Mouse (Mus musculus) MEL (cell line): ENCODE data around the gene Prss54. TPM values are rescaled to one million over a fixed set of nuclear protein-coding genes. Genes with fewer than 3 reads are reported as not detected.

ENCODE experiments used
- DNase-seq: peaks from one replicate; pipeline ENCODE4 v3.0.0; 2011; ENCODE audit warnings: low read depth, low spot score
- H3K27ac ChIP-seq: 2 replicates; pipeline ENCODE4 v1.5.1; 2012; ENCODE audit warnings: low read depth, mild to moderate bottlenecking, control low read depth, low read length, moderate library complexity; ENCODE audit not compliant: control insufficient read depth
- H3K27me3 ChIP-seq, 2 experiments: fragments of 150-350 bp in 1 of 2; sonication (generic) in 1 of 2; 2 replicates each; pipeline ENCODE4 v1.6.1; 2012; ENCODE audit warnings: low read length in 2 of 2, mild to moderate bottlenecking in 2 of 2, improper control_type of control experiment in 1 of 2, moderate library complexity in 1 of 2; ENCODE audit not compliant: insufficient read depth in 2 of 2, control insufficient read depth in 1 of 2
- H3K36me3 ChIP-seq, 2 experiments: 2 replicates each; pipeline ENCODE4 v1.6.1; 2012 to 2014; ENCODE audit warnings: low read length in 2 of 2, improper control_type of control experiment in 1 of 2, inconsistent platforms in 1 of 2, mild to moderate bottlenecking in 1 of 2; ENCODE audit not compliant: insufficient read depth in 2 of 2, control insufficient read depth in 1 of 2
- H3K4me1 ChIP-seq, 2 experiments: fragments of 150-350 bp in 1 of 2; sonication (generic) in 1 of 2; 2 replicates each; pipeline ENCODE4 v1.6.1; 2012; ENCODE audit warnings: low read length in 2 of 2, improper control_type of control experiment in 1 of 2, mild to moderate bottlenecking in 1 of 2; ENCODE audit not compliant: insufficient read depth in 2 of 2, control insufficient read depth in 1 of 2
- H3K4me3 ChIP-seq, 2 experiments: fragments of 150-350 bp in 1 of 2; sonication (generic) in 1 of 2; 2 replicates each; pipeline ENCODE4 v1.5.1; 2012; ENCODE audit warnings: low read depth in 2 of 2, low read length in 2 of 2, mild to moderate bottlenecking in 2 of 2, moderate library complexity in 2 of 2, control low read depth in 1 of 2, improper control_type of control experiment in 1 of 2; ENCODE audit not compliant: control insufficient read depth in 1 of 2, insufficient read depth in 1 of 2
- H3K79me2 ChIP-seq: 2 replicates; pipeline ENCODE4 v1.6.1; 2012; ENCODE audit warnings: mild to moderate bottlenecking, low read length, moderate library complexity; ENCODE audit not compliant: control insufficient read depth, poor library complexity, insufficient read depth
- H3K9ac ChIP-seq: 2 replicates; pipeline ENCODE4 v1.6.1; 2012; ENCODE audit warnings: low read depth, mild to moderate bottlenecking, control low read depth, low read length, moderate library complexity; ENCODE audit not compliant: control insufficient read depth, poor library complexity, severe bottlenecking
- H3K9me3 ChIP-seq: fragments of 150-350 bp; sonication (generic); replicated peaks from 2 replicates; pipeline ENCODE4 v1.6.1; 2012; ENCODE audit warnings: mild to moderate bottlenecking, low read length, improper control_type of control experiment, moderate library complexity; ENCODE audit not compliant: insufficient read depth
- CTCF ChIP-seq, 3 experiments: IDR thresholded peaks in 2 of 3; conservative IDR thresholded peaks in 1 of 3; 2 replicates each; pipeline ENCODE4 v1.5.1; 2011 to 2012; ENCODE audit warnings: low read length in 3 of 3, low read depth in 2 of 3, mild to moderate bottlenecking in 2 of 3, improper control_type of control experiment in 1 of 3, inconsistent platforms in 1 of 3, mixed read lengths in 1 of 3, moderate library complexity in 1 of 3; ENCODE audit not compliant: control insufficient read depth in 1 of 3, insufficient read depth in 1 of 3, poor library complexity in 1 of 3, severe bottlenecking in 1 of 3
- EP300 ChIP-seq, 2 experiments: IDR thresholded peaks; 2 replicates each; pipeline ENCODE4 v1.6.1; 2011; ENCODE audit warnings: improper control_type of control experiment in 2 of 2, low read length in 2 of 2, low read depth in 1 of 2, mild to moderate bottlenecking in 1 of 2
- ETS1 ChIP-seq: IDR thresholded peaks from 2 replicates; pipeline ENCODE4 v1.6.1; 2012; ENCODE audit warnings: low read depth, mild to moderate bottlenecking, inconsistent platforms, low read length, improper control_type of control experiment, moderate library complexity
- GATA1 ChIP-seq: IDR thresholded peaks from 2 replicates; pipeline ENCODE4 v1.6.1; 2011; ENCODE audit warnings: low read depth, low read length, improper control_type of control experiment
- MAX ChIP-seq: IDR thresholded peaks from 2 replicates; pipeline ENCODE4 v1.6.1; 2011; ENCODE audit warnings: low read length, improper control_type of control experiment
- MAZ ChIP-seq: IDR thresholded peaks from 2 replicates; pipeline ENCODE4 v1.6.1; 2012; ENCODE audit warnings: low read depth, mild to moderate bottlenecking, inconsistent platforms, low read length, improper control_type of control experiment
- MYB ChIP-seq: IDR thresholded peaks from 2 replicates; pipeline ENCODE4 v1.6.1; 2011; ENCODE audit warnings: mild to moderate bottlenecking, low read depth, low read length, improper control_type of control experiment
- MYC ChIP-seq: IDR thresholded peaks from 2 replicates; pipeline ENCODE4 v1.6.1; 2011; ENCODE audit warnings: low read depth, mild to moderate bottlenecking, low read length, improper control_type of control experiment, moderate library complexity
- POLR2A ChIP-seq, 2 experiments: IDR thresholded peaks; 2 replicates each; pipeline ENCODE4 v1.6.1; 2011 to 2012; ENCODE audit warnings: low read length in 2 of 2, mild to moderate bottlenecking in 2 of 2, control low read depth in 1 of 2, improper control_type of control experiment in 1 of 2, low read depth in 1 of 2, moderate library complexity in 1 of 2; ENCODE audit not compliant: control insufficient read depth in 1 of 2, insufficient read depth in 1 of 2, poor library complexity in 1 of 2
- POLR2AphosphoS2 ChIP-seq: IDR thresholded peaks from 2 replicates; pipeline ENCODE4 v1.6.1; 2011; ENCODE audit warnings: low read length, improper control_type of control experiment
- POLR2AphosphoS5 ChIP-seq: IDR thresholded peaks from 2 replicates; pipeline ENCODE4 v1.6.1; 2012; ENCODE audit warnings: low read depth, borderline replicate concordance, mild to moderate bottlenecking, inconsistent platforms, low read length, moderate library complexity, mixed read lengths
- RCOR1 ChIP-seq: IDR thresholded peaks from 2 replicates; pipeline ENCODE4 v1.6.1; 2012; ENCODE audit warnings: low read depth, mild to moderate bottlenecking, inconsistent platforms, low read length, improper control_type of control experiment
- SIN3A ChIP-seq: IDR thresholded peaks from 2 replicates; pipeline ENCODE4 v1.6.1; 2012; ENCODE audit warnings: low read length, improper control_type of control experiment, inconsistent platforms
- TAL1 ChIP-seq: IDR thresholded peaks from 2 replicates; pipeline ENCODE4 v1.6.1; 2012; ENCODE audit warnings: mild to moderate bottlenecking, inconsistent platforms, low read length, moderate library complexity, mixed read lengths
- TCF12 ChIP-seq: IDR thresholded peaks from 2 replicates; pipeline ENCODE4 v1.6.1; 2014; ENCODE audit warnings: low read depth, mild to moderate bottlenecking, inconsistent platforms, low read length, improper control_type of control experiment, moderate library complexity
- UBTF ChIP-seq: IDR thresholded peaks from 2 replicates; pipeline ENCODE4 v1.6.1; 2012; ENCODE audit warnings: low read depth, mild to moderate bottlenecking, inconsistent platforms, low read length, improper control_type of control experiment, moderate library complexity, borderline replicate concordance; ENCODE audit not compliant: insufficient read depth
- ZC3H11A ChIP-seq: IDR thresholded peaks from 2 replicates; pipeline ENCODE4 v1.6.1; 2012; ENCODE audit warnings: low read depth, mild to moderate bottlenecking, inconsistent platforms, low read length, improper control_type of control experiment
- ZKSCAN1 ChIP-seq: IDR thresholded peaks from 2 replicates; pipeline ENCODE4 v1.6.1; 2012; ENCODE audit warnings: low read depth, mild to moderate bottlenecking, inconsistent platforms, low read length, improper control_type of control experiment, moderate library complexity
- ZMIZ1 ChIP-seq: IDR thresholded peaks from 2 replicates; pipeline ENCODE4 v1.6.1; 2012; ENCODE audit warnings: low read depth, mild to moderate bottlenecking, inconsistent platforms, low read length, improper control_type of control experiment, moderate library complexity
- polyA plus RNA-seq, 2 experiments: library from polyadenylated mRNA; stranded (reverse) in 1 of 2; unstranded in 1 of 2; fragments of >175 nt in 1 of 2; fragments of >200 nt in 1 of 2; gene quantifications; 2 replicates each; pipeline versions ENCODE4 v1.2.1 to v1.2.4; 2012; ENCODE audit warnings: low replicate concordance in 2 of 2, low read depth in 1 of 2; ENCODE audit not compliant: insufficient read length in 2 of 2, insufficient read depth in 1 of 2, missing spikeins in 1 of 2
- total RNA-seq: library from RNA; depleted of rRNA; stranded (reverse); fragments of 300-350 nt; gene quantifications from 2 replicates; pipeline ENCODE4 v1.2.3, GENCODE M21; 2012

Prss54 gene
- total and polyA plus RNA-seq, 3 experiments: not detected

- H3K36me3 ChIP-seq: peaks cover 0 to 18% of the 10 kb centered on the region in 2 experiments; a peak in 2 of 4 replicates
- peak; percentile 87 for DNase-seq
- no peaks in the 10 kb centered on the region for H3K79me2 ChIP-seq
- H3K9me3 ChIP-seq: no peaks in the 10 kb centered on the region
- peak overlapping the region; percentile 88 for H3K27ac ChIP-seq
- H3K4me3 ChIP-seq: no peak overlapping the region
- no peak overlapping the region for H3K9ac ChIP-seq
- H3K27me3 ChIP-seq: no peaks in the 10 kb centered on the region; a peak in 1 of 4 replicates
- H3K4me1 ChIP-seq: peaks cover 2 to 27% of the 10 kb centered on the region in 2 experiments; a peak in 3 of 4 replicates
- TF ChIP-seq ETS1: peak; percentile 61; the same call in 1 of the 2 replicates
- peak; percentile 53; the same call in 1 of the 2 replicates for TF ChIP-seq SIN3A
- peak; percentile 39 to 50; a peak in 3 of 4 replicates for TF ChIP-seq EP300 (IDR thresholded peaks at IDR 0.05; ENCODE audit: low read depth in 1 of 2, low read length in 2 of 2)
- 0 out of 2 replicates have a peak, but pooled peaks have one; percentile 6 for TF ChIP-seq RCOR1
- no peak for TF ChIP-seq ZKSCAN1
- peak; percentile 29 for TF ChIP-seq TAL1
- no peak for TF ChIP-seq ZC3H11A
- TF ChIP-seq MYC: 0 out of 2 replicates have a peak, but pooled peaks have one; percentile 28
- no peak for TF ChIP-seq POLR2A (IDR thresholded peaks at IDR 0.05; ENCODE audit: control insufficient read depth in 1 of 2, insufficient read depth in 1 of 2, low read depth in 1 of 2, low read length in 2 of 2, poor library complexity in 1 of 2)
- TF ChIP-seq MAZ: no peak
- TF ChIP-seq MAX: peak; percentile 89
- peak; percentile 64 for TF ChIP-seq GATA1
Observed at GRCm38 (mm10) chr8:95592131-95592780, 16.1 kb upstream of the Prss54 start.

GRCm38 (mm10) chr8:95590539-95590938 lies 14.4 kb upstream of the Prss54 start:
- H3K9me3 ChIP-seq: no peaks in the 10 kb centered on the region

More at GRCm38 (mm10) chr8:95590539-95590938, 14.4 kb upstream of the Prss54 start:
- H3K9ac ChIP-seq: no peak overlapping the region
- no peaks in the 10 kb centered on the region for H3K79me2 ChIP-seq
- peaks cover 0 to 18% of the 10 kb centered on the region in 2 experiments; a peak in 2 of 4 replicates for H3K36me3 ChIP-seq
- no peak overlapping the region for H3K27ac ChIP-seq
- no peak overlapping the region for H3K4me3 ChIP-seq
- H3K27me3 ChIP-seq: peaks cover 0 to 2% of the 10 kb centered on the region in 2 experiments; a peak in 2 of 4 replicates
- peaks cover 2 to 27% of the 10 kb centered on the region in 2 experiments; a peak in 3 of 4 replicates for H3K4me1 ChIP-seq
- no peak for DNase-seq
- TF ChIP-seq UBTF (no peak), POLR2AphosphoS5 (no peak), RCOR1 (no peak), ZMIZ1 (no peak), CTCF (IDR thresholded peaks at IDR 0.05 in 2 of 3, conservative IDR thresholded peaks at IDR 0.05 in 1 of 3; ENCODE audit: control insufficient read depth in 1 of 3, insufficient read depth in 1 of 3, low read depth in 2 of 3, low read length in 3 of 3, poor library complexity in 1 of 3, severe bottlenecking in 1 of 3) (no peak), POLR2AphosphoS2 (no peak), ZKSCAN1 (no peak), ETS1 (no peak), EP300 (IDR thresholded peaks at IDR 0.05; ENCODE audit: low read depth in 1 of 2, low read length in 2 of 2) (no peak), TAL1 (no peak), ZC3H11A (no peak), MYC (no peak), TCF12 (no peak), MYB (no peak)
